Mouse (Mus musculus) ovary, postnatal 10 days (tissue): Measurements from ENCODE around the gene Gm11042.

Source experiments
- DNase-seq: peaks from one replicate; pipeline ENCODE4 v3.0.0; 2022; ENCODE audit warnings: low spot score

Gm11042 gene

GRCm38 (mm10) chr12:74284020-74284684, 32.0 kb downstream of the Gm11042 start:
- DNase-seq, result peak; percentile 72

GRCm38 (mm10) chr12:74282846-74283245, 33.3 kb downstream of the Gm11042 start:
- DNase-seq, result no peak

- DNase-seq, result no peak
Observed at GRCm38 (mm10) chr12:74281403-74281802, 34.8 kb downstream of the Gm11042 start.

- DNase-seq, result no peak
Observed at GRCm38 (mm10) chr12:74277265-74277664, 38.9 kb downstream of the Gm11042 start.

GRCm38 (mm10) chr12:74272545-74272944, 43.6 kb downstream of the Gm11042 start:
- DNase-seq, result no peak

- DNase-seq, result no peak
Observed at GRCm38 (mm10) chr12:74268644-74269285, 47.4 kb downstream of the Gm11042 start.

GRCm38 (mm10) chr12:74267049-74267448, 49.1 kb downstream of the Gm11042 start:
- DNase-seq, result no peak
